Mouse (Mus musculus) common myeloid progenitor, adult 5-6 weeks (primary cell): ENCODE data around the gene Isg20l2. TPM values are rescaled to one million over a fixed set of nuclear protein-coding genes. Genes with fewer than 3 reads are reported as not detected.
A peak's percentile ranks its signal among the peaks of the same experiment; 100 is the strongest.

Source experiments
- ATAC-seq: replicated peaks from 2 replicates; pipeline ENCODE4 v1.8.0; 2016; ENCODE audit warnings: low read depth, mild to moderate bottlenecking, moderate TSS enrichment, inconsistent platforms; ENCODE audit not compliant: poor library complexity, severe bottlenecking
- total RNA-seq: library from RNA; stranded (forward); fragments of 200-1000, 187-1606 nt; gene quantifications from 2 replicates; pipeline ENCODE4 v1.2.3, GENCODE M21; 2017

Isg20l2 gene
- total RNA-seq, 1 experiment from 2014 or later = 56.6 TPM

- no peak for ATAC-seq
These were observed 20.2 kb upstream of the Isg20l2 start for GRCm38 (mm10) chr3:87909874-87910273.

- ATAC-seq = peak; percentile 20; the same call in 1 of the 2 replicates
These were observed 19.5 kb upstream of the Isg20l2 start for GRCm38 (mm10) chr3:87910573-87911141.

DNA sequence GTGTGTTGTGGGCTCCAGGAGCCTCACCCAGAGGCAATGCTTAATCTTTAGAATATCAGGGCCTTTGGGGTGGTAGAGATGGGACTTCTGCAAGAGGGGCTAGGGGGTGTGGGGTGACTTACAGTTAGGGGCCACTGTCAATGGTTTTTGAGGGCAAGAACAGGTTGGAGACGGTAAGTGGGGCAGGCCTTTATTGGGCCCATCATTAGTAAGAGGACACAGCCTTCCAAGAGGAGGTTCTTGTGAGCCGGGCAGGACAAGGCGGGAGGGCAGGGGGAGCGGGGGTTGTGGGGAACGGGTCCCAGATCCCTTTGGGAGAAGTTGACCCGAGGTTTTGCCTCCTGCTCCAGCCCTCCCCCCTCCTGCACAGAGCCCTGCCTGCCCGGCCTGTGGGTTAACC is 16.6 kb upstream of the Isg20l2 start:
- no peak for ATAC-seq

- no peak for ATAC-seq
These were observed 16.2 kb upstream of the Isg20l2 start for GRCm38 (mm10) chr3:87913891-87914290.

- no peak for ATAC-seq
These were observed 13.1 kb upstream of the Isg20l2 start for GRCm38 (mm10) chr3:87916990-87917389.

DNA sequence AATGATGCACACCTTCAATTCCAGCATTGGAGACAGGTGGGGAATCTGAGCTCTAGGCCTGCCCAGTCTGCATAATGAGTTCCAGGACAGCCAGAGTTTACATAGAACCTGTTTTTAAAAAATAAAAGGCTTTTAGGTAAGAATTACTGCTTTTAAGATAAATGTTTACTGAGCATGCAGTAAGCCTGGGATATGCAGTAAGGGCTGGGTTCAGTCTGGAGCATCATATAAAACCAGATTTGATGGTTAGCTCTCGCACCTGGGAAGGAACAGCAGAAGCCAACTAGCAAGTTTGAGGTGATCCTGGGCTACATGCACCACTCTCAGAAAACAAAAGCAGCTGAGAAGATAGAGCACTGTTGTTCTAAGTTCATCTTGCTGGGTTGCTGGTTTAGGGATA is 11.6 kb upstream of the Isg20l2 start:
- ATAC-seq = no peak

DNA sequence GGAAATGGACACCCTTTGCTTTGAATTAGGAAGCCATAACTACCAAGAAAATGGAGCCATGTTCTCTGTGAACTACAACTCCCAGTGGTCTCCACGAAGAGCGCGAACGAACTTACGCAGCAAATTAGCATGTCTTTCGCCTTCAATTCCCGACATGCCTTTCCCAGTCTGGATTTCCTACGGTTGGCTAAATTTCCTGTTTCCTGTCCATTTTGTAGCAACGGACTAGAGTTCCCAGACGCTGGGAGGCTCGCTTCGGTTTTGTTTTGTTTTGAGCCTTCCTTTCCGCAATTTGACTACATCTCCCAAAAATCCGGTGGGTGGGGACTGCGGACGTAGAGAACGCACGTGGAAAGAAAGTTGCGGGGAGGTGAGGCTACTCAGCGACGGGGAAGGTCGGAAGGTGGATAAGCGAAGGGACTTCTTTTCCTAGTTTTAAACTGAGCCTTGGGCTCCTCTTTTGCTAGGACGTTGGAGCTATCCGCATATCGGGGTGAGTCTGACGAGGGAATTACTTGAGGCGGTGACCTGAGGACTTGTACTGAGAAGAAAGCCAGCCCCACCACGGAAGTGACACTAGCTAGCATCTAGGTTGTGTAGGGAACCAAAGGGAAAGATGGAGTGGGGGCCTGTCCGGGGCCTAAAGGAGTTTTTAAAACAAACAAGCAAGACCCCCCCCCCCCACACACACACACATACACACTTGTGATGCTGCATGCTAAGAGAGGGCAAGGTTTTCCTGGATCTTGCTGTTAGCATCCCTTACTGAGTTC is 10.6 kb upstream of the Isg20l2 start, which contains the start of gene Mrpl24:
Gene Mrpl24, plus strand, starts transcription at position 171 of the 773 bp plus-strand sequence.
- ATAC-seq = peak; percentile 90

DNA sequence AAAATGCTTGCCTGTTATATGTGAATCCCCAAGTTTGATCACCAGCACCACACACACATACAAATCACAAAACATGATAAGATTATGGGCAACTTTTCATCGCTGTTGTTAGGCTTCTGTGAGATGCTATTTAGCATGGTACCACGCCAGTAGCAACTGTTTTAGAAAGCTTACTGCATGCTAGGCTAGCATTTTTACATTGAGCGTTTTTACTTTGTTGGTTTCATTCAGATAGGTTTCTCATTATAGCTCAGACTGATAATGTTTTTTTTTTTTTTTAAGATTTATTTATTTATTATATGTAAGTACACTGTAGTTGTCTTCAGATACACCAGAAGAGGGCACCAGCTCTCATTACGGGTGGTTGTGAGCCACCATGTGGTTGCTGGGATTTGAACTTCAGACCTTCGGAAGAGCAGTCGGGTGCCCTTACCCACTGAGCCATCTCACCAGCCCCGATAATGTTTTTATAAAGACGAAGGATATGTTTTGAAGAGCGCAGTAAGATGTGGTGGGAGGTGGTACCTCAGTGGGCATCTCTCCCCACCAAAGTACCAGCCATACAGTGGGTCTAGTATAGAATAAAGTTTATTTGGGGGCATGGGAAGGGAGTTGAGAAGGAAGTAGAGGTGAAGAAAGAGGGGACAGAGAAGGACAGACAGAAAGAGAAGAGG is 9.7 kb upstream of the Isg20l2 start:
- ATAC-seq = no peak

DNA sequence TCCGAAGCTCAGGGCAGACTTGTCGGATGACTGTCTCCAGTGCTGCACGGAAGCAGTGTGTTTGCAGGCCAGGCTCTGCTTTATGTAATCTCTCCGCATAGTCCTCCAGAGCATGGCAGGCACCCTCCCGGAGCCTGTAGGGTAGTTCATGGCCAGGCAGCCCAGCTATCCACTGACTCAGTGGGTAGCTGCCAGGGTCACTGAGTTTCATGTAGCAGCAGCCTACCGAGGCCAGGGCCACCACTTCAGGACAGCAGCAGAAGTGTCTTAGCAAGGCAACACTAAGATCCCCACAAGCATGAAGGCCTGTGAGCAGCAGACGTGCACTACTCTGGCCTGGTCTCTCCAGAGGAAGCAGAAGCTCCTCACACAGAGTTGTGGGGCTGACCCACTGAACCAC is 5.1 kb upstream of the Isg20l2 start:
- ATAC-seq = no peak

GRCm38 (mm10) chr3:87927452-87927851 is 2.7 kb upstream of the Isg20l2 start:
- no peak for ATAC-seq

- ATAC-seq = peak; percentile 28
These were observed 605 bp upstream of the Isg20l2 start for GRCm38 (mm10) chr3:87929341-87930077.

- ATAC-seq = no peak
These were observed 3.9 kb downstream of the Isg20l2 start for GRCm38 (mm10) chr3:87934026-87934425.

GRCm38 (mm10) chr3:87934501-87934900 is 4.4 kb downstream of the Isg20l2 start:
- no peak for ATAC-seq

GRCm38 (mm10) chr3:87935201-87935600 is 5.1 kb downstream of the Isg20l2 start:
- no peak for ATAC-seq

DNA sequence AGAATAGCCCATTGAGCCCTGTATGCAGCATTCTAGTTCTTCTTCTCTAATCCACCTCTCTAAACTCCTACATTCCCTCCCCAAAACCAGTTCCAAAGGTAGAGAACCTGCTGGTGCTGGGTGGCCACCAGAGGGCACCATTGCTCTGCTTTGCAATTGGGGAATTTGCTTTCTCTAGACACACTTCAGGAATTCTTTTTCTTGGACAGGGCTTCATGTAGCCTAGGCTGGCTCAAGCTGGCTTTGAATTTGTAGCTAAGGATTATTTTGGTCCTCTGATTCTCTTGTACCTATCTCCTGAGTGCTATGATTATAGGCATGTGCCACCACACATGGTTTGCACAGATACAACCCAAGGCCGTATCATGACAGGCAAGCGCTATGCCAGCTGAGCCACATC is 5.7 kb downstream of the Isg20l2 start:
- ATAC-seq = peak; percentile 78

- ATAC-seq = no peak
These were observed 10.5 kb downstream of the Isg20l2 start for GRCm38 (mm10) chr3:87940611-87941010.

DNA sequence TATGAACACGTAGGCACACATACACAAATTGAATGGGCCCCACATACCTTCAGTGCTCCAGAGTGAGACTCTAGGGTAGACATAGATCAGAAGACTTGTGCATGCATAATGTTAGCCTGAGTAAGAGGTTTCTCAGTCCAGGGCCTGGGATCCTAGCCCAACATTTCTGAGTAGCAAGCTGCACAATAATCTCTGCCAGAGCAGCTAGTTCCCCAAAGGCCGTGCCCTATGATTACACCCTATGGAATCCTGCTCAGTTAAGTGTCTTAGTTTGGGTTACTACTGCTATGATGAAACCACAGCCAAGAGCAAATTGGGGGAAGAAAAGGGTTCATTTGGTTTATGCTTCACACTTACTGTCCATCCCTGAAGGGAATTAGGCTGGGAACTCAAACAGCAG is 12.4 kb downstream of the Isg20l2 start:
- no peak for ATAC-seq

DNA sequence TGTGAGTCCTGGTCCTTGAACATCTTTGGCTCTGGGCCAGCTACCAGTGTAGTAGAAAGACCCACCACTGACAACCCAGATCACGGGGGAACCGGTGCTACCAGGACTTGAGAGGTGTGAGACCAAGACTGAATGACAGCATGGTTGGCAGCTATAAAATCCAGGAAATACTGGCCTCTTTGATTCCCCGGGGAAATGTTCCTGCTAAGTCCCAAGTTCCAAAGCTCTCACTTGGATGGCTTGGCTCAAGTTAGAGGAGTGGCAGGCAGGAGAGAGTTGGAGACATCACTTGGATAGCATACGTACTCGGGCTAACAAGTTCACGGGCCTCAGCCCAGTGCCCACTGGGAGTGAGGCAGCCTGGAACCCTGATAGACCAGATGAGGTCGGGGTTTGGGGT is 13.5 kb downstream of the Isg20l2 start:
- no peak for ATAC-seq

- ATAC-seq = no peak
These were observed 14.9 kb downstream of the Isg20l2 start for GRCm38 (mm10) chr3:87944838-87945600.
